Mouse (Mus musculus): ENCODE results near the gene Triobp.

Triobp gene

GRCm38 (mm10) chr15:78947657-78948056 lies at the start of gene Triobp:
Gene Triobp, plus strand, starts transcription at chr15:78947724.
- peak; percentile 63 for DNase-seq (ENCODE audit: low spot score)

- DNase-seq (ENCODE audit: low spot score) = no peak
Measured at GRCm38 (mm10) chr15:78898507-78899001, 49.0 kb upstream of the Triobp start.

- no peak for DNase-seq (ENCODE audit: low spot score)
Measured at GRCm38 (mm10) chr15:78899409-78899739, 48.1 kb upstream of the Triobp start, which contains the start of gene Gm49510. Gene Gm49510, plus strand, starts transcription at chr15:78899667.

GRCm38 (mm10) chr15:78899740-78900584 lies 47.6 kb upstream of the Triobp start, which contains the start of gene Sh3bp1:
Gene Sh3bp1, plus strand, starts transcription at chr15:78899768.
- DNase-seq (ENCODE audit: low spot score) = no peak

- no peak for DNase-seq (ENCODE audit: low spot score)
Measured at GRCm38 (mm10) chr15:78900585-78901421, 46.7 kb upstream of the Triobp start.

GRCm38 (mm10) chr15:78901422-78901789 lies 46.1 kb upstream of the Triobp start:
- no peak for DNase-seq (ENCODE audit: low spot score)

GRCm38 (mm10) chr15:78903243-78903642 lies 44.3 kb upstream of the Triobp start:
- DNase-seq (ENCODE audit: low spot score) = peak; percentile 85

- no peak for DNase-seq (ENCODE audit: low spot score)
Measured at GRCm38 (mm10) chr15:78908399-78908798, 39.1 kb upstream of the Triobp start.

GRCm38 (mm10) chr15:78908982-78909381 lies 38.5 kb upstream of the Triobp start:
- no peak for DNase-seq (ENCODE audit: low spot score)

GRCm38 (mm10) chr15:78912040-78912439 lies 35.5 kb upstream of the Triobp start:
- no peak for DNase-seq (ENCODE audit: low spot score)

GRCm38 (mm10) chr15:78913632-78914090 lies 33.9 kb upstream of the Triobp start, which contains the start of gene Pdxp:
Gene Pdxp, plus strand, starts transcription at chr15:78913919.
- peak; percentile 83 for DNase-seq (ENCODE audit: low spot score)

- no peak for DNase-seq (ENCODE audit: low spot score)
Measured at GRCm38 (mm10) chr15:78914091-78914822, 33.3 kb upstream of the Triobp start.

- DNase-seq (ENCODE audit: low spot score) = no peak
Measured at GRCm38 (mm10) chr15:78914823-78915659, 32.5 kb upstream of the Triobp start.

GRCm38 (mm10) chr15:78915660-78916017 lies 31.9 kb upstream of the Triobp start:
- no peak for DNase-seq (ENCODE audit: low spot score)

- no peak for DNase-seq (ENCODE audit: low spot score)
Measured at GRCm38 (mm10) chr15:78916052-78916826, 31.3 kb upstream of the Triobp start.

- DNase-seq (ENCODE audit: low spot score) = no peak
Measured at GRCm38 (mm10) chr15:78918126-78918525, 29.4 kb upstream of the Triobp start.

GRCm38 (mm10) chr15:78919914-78920313 lies 27.6 kb upstream of the Triobp start:
- DNase-seq (ENCODE audit: low spot score) = no peak

GRCm38 (mm10) chr15:78922700-78923099 lies 24.8 kb upstream of the Triobp start:
- DNase-seq (ENCODE audit: low spot score) = no peak

GRCm38 (mm10) chr15:78923585-78923984 lies 23.9 kb upstream of the Triobp start:
- DNase-seq (ENCODE audit: low spot score) = no peak

- DNase-seq (ENCODE audit: low spot score) = no peak
Measured at GRCm38 (mm10) chr15:78925129-78925528, 22.4 kb upstream of the Triobp start.
